Mouse (Mus musculus) mouse trophoblast stem cell (cell line): Measurements from ENCODE around the gene Ap5s1.
"Not testable (repeated sequence)": the region's sequence is repeated elsewhere in the genome, so short reads cannot be mapped to it uniquely, and the experiment has no call there.

Experiments used
- in situ Hi-C, 2 experiments: fragments of 300-500 bp; cut with MseI, MboI; formaldehyde crosslinking; loops; 2 replicates in 1 of 2; 3 replicates in 1 of 2; pipeline ENCODE4 v1.15.1; 2025

Gene Ap5s1

GRCm38 (mm10) chr2:131221853-131222515 lies 15.1 kb downstream of the Ap5s1 start:
- in situ Hi-C loops = no loop called here

- in situ Hi-C loops = no loop called here
Measured at GRCm38 (mm10) chr2:131222562-131222961, 15.7 kb downstream of the Ap5s1 start.

DNA sequence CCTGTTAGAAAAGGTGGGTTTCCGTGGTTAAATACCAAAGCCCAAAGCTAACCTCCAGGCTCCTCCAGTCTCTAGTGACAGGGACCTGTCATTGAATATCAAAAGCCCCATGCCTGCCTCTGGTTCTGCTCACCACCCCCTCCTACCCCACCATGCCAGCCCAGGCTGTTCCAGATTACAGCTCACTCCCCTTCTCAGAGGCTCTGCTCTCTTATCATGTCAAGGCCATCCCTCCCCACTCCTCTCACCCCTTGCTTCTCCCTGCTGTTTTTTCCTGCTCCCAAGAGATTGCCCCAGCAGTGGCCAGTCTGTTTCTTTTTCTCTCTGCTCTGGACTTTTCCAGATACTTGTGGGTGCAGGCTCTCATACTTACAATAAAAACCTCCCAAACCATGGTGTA lies 16.7 kb downstream of the Ap5s1 start:
- in situ Hi-C loops = no loop called here

GRCm38 (mm10) chr2:131225178-131225577 lies 18.3 kb downstream of the Ap5s1 start:
- in situ Hi-C loops = no loop called here

GRCm38 (mm10) chr2:131226669-131227068 lies 19.8 kb downstream of the Ap5s1 start:
- in situ Hi-C loops = not testable (repeated sequence)

- in situ Hi-C loops = no loop called here
Measured at GRCm38 (mm10) chr2:131227243-131227642, 20.4 kb downstream of the Ap5s1 start.

GRCm38 (mm10) chr2:131232558-131232957 lies 25.7 kb downstream of the Ap5s1 start:
- in situ Hi-C loops = no loop called here

- in situ Hi-C loops = no loop called here
Measured at GRCm38 (mm10) chr2:131233307-131234126, 26.6 kb downstream of the Ap5s1 start, which contains the start of gene Mavs. Gene Mavs, plus strand, starts transcription at chr2:131234063.

DNA sequence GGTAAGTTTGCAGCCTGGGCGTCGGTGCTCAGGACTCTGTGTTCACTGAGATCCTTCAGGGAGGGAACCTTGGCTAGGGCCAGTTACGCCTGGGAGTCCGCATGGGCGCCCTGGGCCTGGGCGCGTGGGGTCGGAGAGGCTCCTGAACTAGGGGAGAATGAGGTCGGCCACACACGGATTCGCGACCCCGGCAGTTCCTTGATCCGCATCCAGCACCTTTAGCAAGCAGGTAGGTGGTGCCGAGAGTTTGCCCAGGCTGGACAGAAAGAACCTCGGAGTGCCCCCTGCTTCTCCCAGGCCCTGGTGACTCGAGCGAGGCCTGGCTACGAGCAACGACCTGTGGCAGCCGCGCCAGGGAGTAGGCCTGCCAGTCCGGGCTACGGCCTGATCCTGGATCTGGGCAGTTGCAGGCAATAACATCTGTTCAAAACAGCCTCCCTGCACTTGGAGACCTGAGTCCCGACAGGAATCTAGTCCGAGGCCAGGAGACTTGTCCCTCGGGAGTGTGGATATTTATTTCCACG lies 27.3 kb downstream of the Ap5s1 start:
- in situ Hi-C loops = no loop called here

GRCm38 (mm10) chr2:131234970-131235635 lies 28.2 kb downstream of the Ap5s1 start:
- in situ Hi-C loops = no loop called here

GRCm38 (mm10) chr2:131242180-131242579 lies 35.3 kb downstream of the Ap5s1 start:
- in situ Hi-C loops = no loop called here

DNA sequence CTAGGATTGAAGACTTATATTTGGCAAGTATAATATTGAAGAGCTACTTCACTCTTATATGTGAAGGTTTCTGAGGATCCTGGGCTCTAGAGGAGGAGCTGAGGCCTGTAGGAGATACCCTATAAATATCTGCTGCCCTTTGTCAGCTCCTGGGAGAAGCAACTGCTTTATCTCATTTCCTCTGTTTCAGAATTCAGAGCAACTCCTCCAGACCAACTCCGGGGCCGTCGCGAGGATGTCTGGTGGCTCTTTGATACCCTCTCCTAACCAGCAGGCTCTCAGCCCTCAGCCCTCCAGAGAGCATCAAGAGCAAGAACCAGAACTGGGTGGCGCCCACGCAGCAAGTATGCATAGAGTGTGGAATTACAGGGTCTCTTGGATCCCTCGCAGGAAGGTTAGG lies 36.1 kb downstream of the Ap5s1 start:
- in situ Hi-C loops = no loop called here

GRCm38 (mm10) chr2:131253681-131254328 lies 46.9 kb downstream of the Ap5s1 start:
- in situ Hi-C loops = loop anchor here (10.0 kb wide), 1 partner anchor 159 kb away; no protein-coding TSS in a partner anchor

GRCm38 (mm10) chr2:131254329-131254713 lies 47.4 kb downstream of the Ap5s1 start:
- in situ Hi-C loops = loop anchor here (10.0 kb wide), 1 partner anchor 160 kb away; no protein-coding TSS in a partner anchor

DNA sequence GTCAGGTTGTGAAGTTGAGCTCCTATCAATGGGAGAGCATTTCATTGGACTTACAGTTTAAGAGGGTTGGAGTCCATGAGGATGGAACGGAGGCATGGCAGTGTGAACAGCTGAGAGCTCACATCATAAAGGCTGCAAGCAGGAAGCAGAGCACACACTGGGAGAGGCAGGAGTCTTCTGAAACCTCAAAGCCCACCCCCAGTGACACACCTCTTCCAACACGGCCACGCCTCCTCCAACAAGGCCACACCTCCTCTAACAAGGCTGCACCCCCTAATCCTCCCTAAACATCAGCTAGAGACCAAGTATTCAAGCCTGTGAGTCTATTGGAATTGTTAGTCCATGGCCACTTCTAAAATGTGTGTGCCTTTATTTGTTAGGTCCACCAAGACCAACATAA lies 48.9 kb downstream of the Ap5s1 start:
- in situ Hi-C loops = loop anchor here (10.0 kb wide), 1 partner anchor 161 kb away; no protein-coding TSS in a partner anchor

DNA sequence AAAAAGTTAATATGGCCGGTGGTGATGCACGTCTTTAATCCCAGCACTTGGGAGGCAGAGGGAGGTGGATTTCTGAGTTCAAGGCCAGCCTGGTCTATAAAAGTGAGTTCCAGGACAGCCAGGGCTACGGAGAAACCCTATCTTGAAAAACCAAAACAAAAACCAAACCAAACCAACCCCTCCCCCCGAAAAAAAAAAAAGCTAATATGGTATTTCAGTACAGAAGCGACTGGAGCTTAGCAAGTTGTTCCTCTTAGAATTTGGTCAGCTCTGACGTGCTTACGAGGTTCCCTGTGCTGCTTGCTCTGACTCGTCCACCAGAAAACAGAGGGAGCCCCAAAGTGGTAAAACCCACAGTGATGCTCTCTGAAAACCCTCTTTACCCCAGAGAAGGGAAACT lies 51.8 kb downstream of the Ap5s1 start:
- in situ Hi-C loops = loop anchor here (10.0 kb wide), 1 partner anchor 164 kb away; no protein-coding TSS in a partner anchor

GRCm38 (mm10) chr2:131260544-131261307 lies 53.8 kb downstream of the Ap5s1 start:
- in situ Hi-C loops = no loop called here

DNA sequence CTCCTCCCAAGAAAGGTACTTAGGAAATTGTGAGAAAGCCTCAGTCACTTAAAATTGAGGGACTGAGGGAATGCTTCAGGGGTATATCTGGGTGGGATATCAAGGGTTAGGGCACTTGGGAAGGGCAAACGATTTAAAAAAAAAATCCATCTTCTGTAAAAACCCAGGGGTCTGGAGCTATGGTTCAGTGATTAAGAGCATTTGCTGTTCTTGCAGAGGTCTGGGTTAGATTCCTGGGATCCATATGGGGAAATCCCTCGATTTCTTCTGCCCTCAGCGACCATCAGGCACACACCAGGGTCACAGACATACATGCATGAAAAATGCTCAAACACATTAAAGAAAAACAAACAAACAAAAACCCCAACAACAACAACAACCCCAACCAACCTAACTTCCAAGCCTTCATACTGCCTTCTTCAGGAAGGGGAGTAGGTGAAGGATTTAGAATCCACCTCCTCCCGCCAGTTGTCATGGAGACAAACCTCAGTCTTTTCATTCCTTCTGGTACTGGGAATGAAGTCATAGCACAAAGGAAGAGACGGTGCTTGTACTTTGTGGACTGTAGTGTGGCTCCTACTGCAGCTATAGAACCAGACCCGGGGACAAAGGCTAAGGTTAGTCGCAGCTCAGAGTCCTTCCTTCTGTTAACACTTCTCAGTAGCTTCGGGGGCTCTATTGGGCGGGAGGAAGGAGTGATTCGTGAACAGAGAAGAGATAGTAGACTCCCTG lies 54.8 kb downstream of the Ap5s1 start:
- in situ Hi-C loops = no loop called here

DNA sequence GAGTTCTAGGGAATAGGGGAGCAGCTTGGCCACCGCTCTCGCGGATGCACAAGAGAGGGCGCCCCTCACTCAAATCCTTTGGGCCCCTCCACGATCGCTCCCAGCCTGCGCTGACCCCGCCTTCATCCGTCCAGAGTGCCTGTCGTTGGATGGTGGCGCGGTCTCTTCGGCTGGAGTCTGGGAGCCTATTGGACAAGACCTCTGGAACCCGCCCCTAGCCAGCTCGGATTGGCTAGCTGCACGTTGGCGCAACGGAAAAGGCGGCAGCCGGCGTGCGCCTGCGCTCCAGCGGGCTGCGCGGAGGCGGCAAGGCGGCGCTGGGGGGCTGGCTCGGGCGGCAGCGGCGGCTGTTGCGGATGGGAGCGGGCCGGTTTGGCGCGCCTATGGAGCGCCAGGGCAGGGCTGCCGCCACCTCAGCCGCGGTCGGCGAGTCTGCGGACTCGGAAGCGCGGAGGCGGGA lies 55.4 kb downstream of the Ap5s1 start, which contains the start of gene Pank2:
Gene Pank2, plus strand, starts transcription at position 283 of the 460 bp plus-strand sequence.
- in situ Hi-C loops = no loop called here
